Mouse (Mus musculus): Measurements from ENCODE around the gene Ap1s1. TPM values are rescaled to one million over a fixed set of nuclear protein-coding genes. Genes with fewer than 3 reads are reported as not detected.
A peak's percentile ranks its signal among the peaks of the same experiment; 100 is the strongest.

Gene Ap1s1
- polyA plus RNA-seq, 1 experiment from 2014 or later, result 194 TPM

DNA sequence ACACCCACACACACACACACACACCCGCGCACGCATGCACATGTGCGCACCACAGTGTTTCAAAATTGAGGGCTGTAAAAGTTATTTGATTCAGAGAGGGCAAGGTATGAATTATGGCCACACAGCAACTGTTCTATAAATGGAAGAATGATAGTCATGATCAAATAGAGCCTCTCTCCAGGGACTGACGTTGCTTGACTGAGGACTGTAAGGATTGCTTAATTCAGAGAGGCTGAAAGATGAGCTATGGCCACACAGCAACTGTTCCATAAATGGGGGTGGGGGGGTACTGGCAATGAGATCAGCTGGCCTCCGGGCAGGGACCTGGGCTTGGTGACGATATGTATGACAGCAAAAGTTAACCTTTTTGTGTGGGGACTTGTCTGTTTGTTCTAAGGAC, 31.3 kb upstream of the Ap1s1 start:
- Histone ChIP-seq H3K27me3 (no peaks in the 10 kb centered on the region), H3K9ac (no peak overlapping the region), H3K36me3 (no peaks in the 10 kb centered on the region), H3K4me1 (peaks cover 49% of the 10 kb centered on the region), H3K27ac (no peak overlapping the region), H3K4me3 (replicated peaks) (no peak overlapping the region), H3K4me2 (no peak overlapping the region), H3K9me3 (replicated peaks) (no peaks in the 10 kb centered on the region)
- no peak for ATAC-seq (replicated peaks; ENCODE audit: low FRiP score)
- 83% methylated on average over 7 of the region's 7 CpGs for WGBS

DNA sequence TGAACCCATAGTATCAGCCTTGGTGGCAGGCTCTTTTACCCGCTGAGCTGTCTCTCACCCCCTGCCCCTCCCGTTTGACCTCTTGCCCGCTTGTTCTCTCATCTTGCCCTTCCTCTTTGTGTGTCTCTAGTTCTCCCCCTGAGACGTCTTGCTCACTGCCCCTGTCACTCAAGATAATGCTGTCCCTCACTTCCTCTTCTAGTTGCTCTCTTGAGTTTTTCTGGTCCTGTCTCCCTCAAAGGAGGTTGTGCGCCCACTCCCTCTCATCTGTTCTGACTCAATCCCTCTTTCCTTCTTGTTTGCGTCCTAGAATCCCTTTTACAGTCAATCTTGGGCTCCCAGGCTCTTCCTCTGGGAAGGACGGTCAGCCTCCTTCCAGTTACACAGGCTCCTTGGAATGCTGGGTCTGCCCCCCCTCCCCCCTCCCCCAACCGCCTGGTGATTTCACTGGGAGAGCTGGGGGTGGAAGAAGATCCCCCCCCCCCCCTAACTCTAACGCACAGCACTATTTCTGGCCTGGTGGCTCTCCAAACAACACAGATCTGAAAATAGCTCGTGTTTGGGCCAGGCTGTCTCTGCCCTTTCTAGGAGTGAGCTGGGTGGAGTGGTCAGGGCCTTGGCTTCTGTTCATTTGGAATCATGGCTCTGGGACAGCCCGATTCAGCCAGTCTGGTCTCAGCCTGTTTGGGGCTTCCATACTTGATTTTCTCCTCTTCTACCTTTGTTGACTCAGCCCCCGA, 30.4 kb upstream of the Ap1s1 start:
- no peak overlapping the region for H3K9ac ChIP-seq
- 40% methylated on average over 12 of the region's 12 CpGs for WGBS
- no peaks in the 10 kb centered on the region for H3K27me3 ChIP-seq
- H3K4me3 ChIP-seq (replicated peaks), result no peak overlapping the region
- no peak overlapping the region for H3K4me2 ChIP-seq
- peak overlapping the region; percentile 58 for H3K27ac ChIP-seq
- H3K9me3 ChIP-seq (replicated peaks), result no peaks in the 10 kb centered on the region
- no peaks in the 10 kb centered on the region for H3K36me3 ChIP-seq
- H3K4me1 ChIP-seq, result peaks cover 57% of the 10 kb centered on the region
- ATAC-seq (replicated peaks; ENCODE audit: low FRiP score), result no peak

DNA sequence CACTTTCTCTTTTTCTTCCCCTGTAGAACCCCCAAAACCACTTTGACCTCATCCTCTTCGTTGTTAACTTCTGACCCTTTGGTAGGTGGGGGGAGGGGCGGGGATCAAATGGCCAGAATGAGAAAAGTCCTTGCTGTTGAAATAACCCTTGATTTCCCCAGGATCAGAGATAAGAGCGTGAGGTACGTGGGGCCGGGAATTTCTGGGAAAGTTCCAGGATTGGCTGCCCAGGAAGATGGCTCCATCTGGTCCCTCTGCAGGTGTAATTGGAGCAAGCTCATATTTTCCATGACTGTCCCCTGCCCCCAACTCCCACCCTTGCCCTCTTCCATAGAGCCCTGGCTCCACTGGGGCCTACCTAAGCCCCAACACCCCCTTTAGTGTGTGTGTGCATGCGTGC, 29.8 kb upstream of the Ap1s1 start:
- no peaks in the 10 kb centered on the region for H3K27me3 ChIP-seq
- no peak overlapping the region for H3K4me2 ChIP-seq
- WGBS, result 65% methylated on average over 6 of the region's 6 CpGs
- H3K9me3 ChIP-seq (replicated peaks), result no peaks in the 10 kb centered on the region
- H3K4me3 ChIP-seq (replicated peaks), result no peak overlapping the region
- H3K27ac ChIP-seq, result peak overlapping the region; percentile 38; the same call in 1 of the 2 replicates
- no peak overlapping the region for H3K9ac ChIP-seq
- no peaks in the 10 kb centered on the region for H3K36me3 ChIP-seq
- peaks cover 54% of the 10 kb centered on the region for H3K4me1 ChIP-seq
- ATAC-seq (replicated peaks; ENCODE audit: low FRiP score), result no peak

- Histone ChIP-seq H3K27me3 (0 out of 2 replicates have a peak, but pooled peaks cover under 1% of the 10 kb centered on the region), H3K4me3 (replicated peaks) (no peak overlapping the region), H3K4me2 (no peak overlapping the region), H3K4me1 (peaks cover 47% of the 10 kb centered on the region), H3K27ac (no peak overlapping the region), H3K36me3 (no peaks in the 10 kb centered on the region), H3K9ac (no peak overlapping the region), H3K9me3 (replicated peaks) (no peaks in the 10 kb centered on the region)
- WGBS, result 38% methylated on average over 6 of the region's 6 CpGs
- ATAC-seq (replicated peaks; ENCODE audit: low FRiP score), result no peak
Observed at GRCm38 (mm10) chr5:137074191-137074651, 28.3 kb upstream of the Ap1s1 start.

DNA sequence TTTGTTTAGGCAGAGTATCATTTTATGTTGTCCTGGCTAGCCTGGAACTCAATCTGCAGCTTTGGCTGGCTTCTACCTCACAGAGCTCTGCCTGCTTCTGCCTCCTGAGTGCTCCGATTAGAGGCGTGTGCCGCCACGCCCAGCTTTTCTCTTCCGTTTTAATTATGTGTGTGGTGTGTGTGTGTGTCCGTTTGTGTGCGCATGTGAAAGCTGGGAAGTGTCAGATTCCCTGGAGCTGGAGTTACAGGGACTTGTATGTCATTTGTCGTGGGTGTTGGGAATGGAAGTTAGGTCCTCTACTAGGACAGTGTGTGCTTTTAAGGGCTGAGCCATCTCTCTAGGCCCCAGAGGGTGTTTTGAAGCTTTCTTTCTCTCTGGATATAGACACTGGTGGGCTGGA, 27.2 kb upstream of the Ap1s1 start:
- no peaks in the 10 kb centered on the region for H3K36me3 ChIP-seq
- WGBS, result 94% methylated on average over 8 of the region's 8 CpGs
- no peaks in the 10 kb centered on the region for H3K9me3 ChIP-seq (replicated peaks)
- peaks cover 38% of the 10 kb centered on the region for H3K4me1 ChIP-seq
- ATAC-seq (replicated peaks; ENCODE audit: low FRiP score), result no peak
- H3K27ac ChIP-seq, result no peak overlapping the region
- no peak overlapping the region for H3K9ac ChIP-seq
- H3K4me3 ChIP-seq (replicated peaks), result no peak overlapping the region
- H3K27me3 ChIP-seq, result 0 out of 2 replicates have a peak, but pooled peaks cover 3% of the 10 kb centered on the region
- H3K4me2 ChIP-seq, result no peak overlapping the region

- 17% methylated on average over 23 of the region's 23 CpGs for WGBS
- no peaks in the 10 kb centered on the region for H3K9me3 ChIP-seq (replicated peaks)
- H3K4me3 ChIP-seq (replicated peaks), result peak within 1 kb of the TSS; percentile 31
- H3K27ac ChIP-seq, result peak within 1 kb of the TSS; percentile 69
- 0 out of 2 replicates have a peak, but pooled peaks cover 3% of the 10 kb centered on the region for H3K27me3 ChIP-seq
- peak; percentile 89 for ATAC-seq (replicated peaks; ENCODE audit: low FRiP score)
- H3K4me2 ChIP-seq, result peak within 1 kb of the TSS; percentile 56
- peaks cover 32% of the 10 kb centered on the region for H3K4me1 ChIP-seq
- no peaks in the 10 kb centered on the region for H3K36me3 ChIP-seq
- H3K9ac ChIP-seq, result peak within 1 kb of the TSS; percentile 33; the same call in 1 of the 2 replicates
Observed at GRCm38 (mm10) chr5:137072079-137072960, 26.4 kb upstream of the Ap1s1 start, which contains the start of gene Serpine1. TSS of gene Serpine1 (minus strand) at chr5:137072268.

DNA sequence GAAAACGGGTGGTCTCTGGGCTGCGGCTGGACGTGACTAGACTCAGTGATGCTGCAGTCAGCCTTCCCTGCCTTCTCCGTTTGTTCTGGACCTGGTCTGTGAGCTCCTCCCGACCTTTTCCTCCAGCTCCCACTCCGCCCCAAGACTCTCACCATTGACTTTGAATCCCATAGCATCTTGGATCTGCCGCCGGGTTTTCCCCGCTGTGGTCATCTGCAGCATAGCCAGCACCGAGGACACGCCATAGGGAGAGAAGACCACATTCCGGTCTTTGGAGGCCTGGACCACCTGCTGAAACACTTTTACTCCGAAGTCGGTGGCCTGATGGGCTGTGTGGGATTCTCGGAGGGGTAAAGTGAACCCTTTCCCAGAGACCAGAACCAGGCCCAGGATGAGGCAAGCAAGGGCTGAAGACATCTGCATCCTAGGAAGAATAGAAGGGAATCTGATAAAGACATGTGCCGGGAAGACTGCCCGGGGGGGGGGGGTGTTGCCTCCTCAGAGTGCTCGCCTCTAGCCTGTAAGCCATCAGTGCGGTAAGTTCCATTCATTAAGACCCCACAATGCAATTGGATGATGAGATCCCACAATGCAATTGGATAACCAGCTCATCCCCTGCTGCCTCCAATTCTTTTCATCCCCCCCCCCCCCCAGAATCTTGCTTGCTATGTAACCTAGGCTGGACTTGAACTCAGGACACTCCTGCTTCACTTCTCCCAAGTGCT, 25.1 kb upstream of the Ap1s1 start:
- no peak overlapping the region for H3K9ac ChIP-seq
- ATAC-seq (replicated peaks; ENCODE audit: low FRiP score), result no peak
- no peak overlapping the region for H3K4me3 ChIP-seq (replicated peaks)
- 0 out of 2 replicates have a peak, but pooled peaks cover 3% of the 10 kb centered on the region for H3K27me3 ChIP-seq
- no peaks in the 10 kb centered on the region for H3K36me3 ChIP-seq
- peaks cover 21% of the 10 kb centered on the region for H3K4me1 ChIP-seq
- WGBS, result 89% methylated on average over 19 of the region's 19 CpGs
- H3K27ac ChIP-seq, result no peak overlapping the region
- H3K4me2 ChIP-seq, result 0 out of 2 replicates have a peak overlapping the region, but pooled peaks have one; percentile 56
- no peaks in the 10 kb centered on the region for H3K9me3 ChIP-seq (replicated peaks)

GRCm38 (mm10) chr5:137068711-137069110, 22.8 kb upstream of the Ap1s1 start:
- no peak overlapping the region for H3K9ac ChIP-seq
- 0 out of 2 replicates have a peak, but pooled peaks cover 3% of the 10 kb centered on the region for H3K27me3 ChIP-seq
- H3K9me3 ChIP-seq (replicated peaks), result no peaks in the 10 kb centered on the region
- WGBS, result 74% methylated on average over 4 of the region's 4 CpGs
- H3K36me3 ChIP-seq, result no peaks in the 10 kb centered on the region
- ATAC-seq (replicated peaks; ENCODE audit: low FRiP score), result no peak
- H3K4me2 ChIP-seq, result no peak overlapping the region
- peaks cover 14% of the 10 kb centered on the region for H3K4me1 ChIP-seq
- no peak overlapping the region for H3K27ac ChIP-seq
- no peak overlapping the region for H3K4me3 ChIP-seq (replicated peaks)

- Histone ChIP-seq H3K4me2 (no peak overlapping the region), H3K9ac (no peak overlapping the region), H3K4me1 (no peaks in the 10 kb centered on the region), H3K27ac (no peak overlapping the region), H3K4me3 (replicated peaks) (no peak overlapping the region), H3K27me3 (0 out of 2 replicates have a peak, but pooled peaks cover 3% of the 10 kb centered on the region), H3K36me3 (no peaks in the 10 kb centered on the region), H3K9me3 (replicated peaks) (no peaks in the 10 kb centered on the region)
- ATAC-seq (replicated peaks; ENCODE audit: low FRiP score), result no peak
- 68% methylated on average over 8 of the region's 8 CpGs for WGBS
Observed at GRCm38 (mm10) chr5:137065923-137066322, 20.0 kb upstream of the Ap1s1 start.

GRCm38 (mm10) chr5:137065454-137065853, 19.5 kb upstream of the Ap1s1 start:
- no peak for ATAC-seq (replicated peaks; ENCODE audit: low FRiP score)
- Histone ChIP-seq H3K27ac (no peak overlapping the region), H3K9ac (no peak overlapping the region), H3K4me3 (replicated peaks) (no peak overlapping the region), H3K36me3 (no peaks in the 10 kb centered on the region), H3K4me2 (no peak overlapping the region), H3K4me1 (no peaks in the 10 kb centered on the region), H3K9me3 (replicated peaks) (no peaks in the 10 kb centered on the region), H3K27me3 (0 out of 2 replicates have a peak, but pooled peaks cover 3% of the 10 kb centered on the region)
- WGBS, result 66% methylated on average over 6 of the region's 6 CpGs

GRCm38 (mm10) chr5:137062601-137063000, 16.7 kb upstream of the Ap1s1 start:
- no peaks in the 10 kb centered on the region for H3K27me3 ChIP-seq
- WGBS, result 85% methylated on average over 5 of the region's 5 CpGs
- no peaks in the 10 kb centered on the region for H3K9me3 ChIP-seq (replicated peaks)

More at GRCm38 (mm10) chr5:137062601-137063000, 16.7 kb upstream of the Ap1s1 start:
- no peak for ATAC-seq (replicated peaks; ENCODE audit: low FRiP score)
- Histone ChIP-seq H3K4me3 (replicated peaks) (no peak overlapping the region), H3K27ac (no peak overlapping the region), H3K36me3 (no peaks in the 10 kb centered on the region), H3K9ac (no peak overlapping the region), H3K4me1 (no peaks in the 10 kb centered on the region), H3K4me2 (no peak overlapping the region)

Data from kidney, embryonic 15.5 days (tissue).